Mouse (Mus musculus): ENCODE data around the gene Mansc1. TPM values are rescaled to one million over a fixed set of nuclear protein-coding genes. Genes with fewer than 3 reads are reported as not detected.
A peak's percentile ranks its signal among the peaks of the same experiment; 100 is the strongest.

Mansc1 gene
- polyA plus RNA-seq, 2 experiments from 2014 or later: 11.2 to 11.3 TPM

GRCm38 (mm10) chr6:134636476-134636875 lies 4.2 kb upstream of the Mansc1 start:
- ATAC-seq: no peak

- no peak for ATAC-seq
These were observed 1.3 kb upstream of the Mansc1 start for GRCm38 (mm10) chr6:134633553-134633952.

GRCm38 (mm10) chr6:134632756-134633155 lies 468 bp upstream of the Mansc1 start:
- no peak for ATAC-seq

GRCm38 (mm10) chr6:134630447-134630846 lies 1.8 kb downstream of the Mansc1 start:
- no peak for ATAC-seq

GRCm38 (mm10) chr6:134626564-134626963 lies 5.7 kb downstream of the Mansc1 start:
- ATAC-seq: no peak

GRCm38 (mm10) chr6:134625431-134625830 lies 6.9 kb downstream of the Mansc1 start:
- no peak for ATAC-seq

- ATAC-seq: no peak
These were observed 10.7 kb downstream of the Mansc1 start for GRCm38 (mm10) chr6:134621552-134621949.

- no peak for ATAC-seq
These were observed 11.3 kb downstream of the Mansc1 start for GRCm38 (mm10) chr6:134620846-134621551.

GRCm38 (mm10) chr6:134620129-134620528 lies 12.2 kb downstream of the Mansc1 start:
- no peak for ATAC-seq

- no peak for ATAC-seq
These were observed 14.7 kb downstream of the Mansc1 start for GRCm38 (mm10) chr6:134617589-134617988.

GRCm38 (mm10) chr6:134614723-134615648 lies 17.3 kb downstream of the Mansc1 start:
- ATAC-seq: peak; percentile 94

- ATAC-seq: no peak
These were observed 18.0 kb downstream of the Mansc1 start for GRCm38 (mm10) chr6:134614322-134614721.

GRCm38 (mm10) chr6:134611896-134612295 lies 20.4 kb downstream of the Mansc1 start:
- ATAC-seq: no peak

GRCm38 (mm10) chr6:134610380-134610779 lies 21.9 kb downstream of the Mansc1 start:
- ATAC-seq: no peak

- ATAC-seq: no peak
These were observed 25.1 kb downstream of the Mansc1 start for GRCm38 (mm10) chr6:134606949-134607746.

- no peak for ATAC-seq
These were observed 25.7 kb downstream of the Mansc1 start for GRCm38 (mm10) chr6:134606540-134606939.

GRCm38 (mm10) chr6:134605196-134605595 lies 27.1 kb downstream of the Mansc1 start:
- ATAC-seq: no peak

GRCm38 (mm10) chr6:134602371-134603003 lies 29.8 kb downstream of the Mansc1 start:
- ATAC-seq: no peak

- ATAC-seq: no peak
These were observed 30.5 kb downstream of the Mansc1 start for GRCm38 (mm10) chr6:134601766-134602165.

- no peak for ATAC-seq
These were observed 31.2 kb downstream of the Mansc1 start for GRCm38 (mm10) chr6:134601130-134601529.

- ATAC-seq: no peak
These were observed 33.0 kb downstream of the Mansc1 start for GRCm38 (mm10) chr6:134599239-134599638.

GRCm38 (mm10) chr6:134597651-134598229 lies 34.5 kb downstream of the Mansc1 start:
- no peak for ATAC-seq

Data from CD4-positive, CD25-positive, alpha-beta regulatory T cell, adult 4 months (primary cell).